Mouse (Mus musculus) brain, adult 2 months (tissue): ENCODE measurements around the gene Cabp2.
"Not testable (repeated sequence)": the region's sequence is repeated elsewhere in the genome, so short reads cannot be mapped to it uniquely, and the experiment has no call there.

ENCODE experiments used
- DNase-seq: peaks from one replicate; pipeline ENCODE4 v3.0.0; 2011; ENCODE audit warnings: low read depth, low spot score

Cabp2 gene

GRCm38 (mm10) chr19:4101466-4101865 is 20.1 kb downstream of the Cabp2 start:
- peak; percentile 53 for DNase-seq

DNA sequence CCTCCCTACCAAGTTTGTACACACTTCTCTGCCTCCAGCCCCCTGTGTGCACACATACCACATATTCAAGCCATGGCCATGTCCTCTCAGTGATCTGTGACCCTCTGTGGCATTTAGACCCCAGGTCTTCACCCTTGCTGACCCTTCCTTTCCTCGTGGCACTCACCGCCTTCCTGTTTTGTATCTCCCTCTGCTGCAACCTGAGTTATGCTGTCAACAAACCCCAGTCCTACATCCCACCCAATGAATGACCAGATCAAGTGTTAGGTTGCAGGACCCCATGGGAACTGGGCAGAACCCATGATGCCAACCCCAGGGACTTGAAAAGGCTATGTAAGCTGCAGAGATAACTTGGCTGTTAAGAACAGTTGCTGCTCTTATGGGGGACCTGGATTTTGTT is 20.7 kb downstream of the Cabp2 start:
- DNase-seq = no peak

DNA sequence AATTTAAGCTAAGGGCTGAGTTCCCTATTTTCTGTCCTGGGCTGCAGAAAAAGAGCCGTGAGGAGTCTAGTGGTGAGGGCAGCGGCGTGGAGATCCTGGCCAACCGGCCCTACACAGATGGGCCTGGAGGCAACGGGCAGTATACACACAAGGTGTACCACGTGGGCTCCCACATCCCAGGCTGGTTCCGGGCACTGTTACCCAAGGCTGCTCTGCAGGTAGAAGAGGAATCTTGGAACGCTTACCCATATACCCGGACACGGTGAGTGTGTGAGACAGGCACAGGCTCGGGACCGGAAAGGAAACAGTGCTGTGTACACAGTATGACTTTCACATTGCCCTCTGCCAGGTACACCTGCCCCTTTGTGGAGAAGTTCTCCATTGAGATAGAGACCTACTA is 21.2 kb downstream of the Cabp2 start:
- DNase-seq = peak; percentile 85

DNA sequence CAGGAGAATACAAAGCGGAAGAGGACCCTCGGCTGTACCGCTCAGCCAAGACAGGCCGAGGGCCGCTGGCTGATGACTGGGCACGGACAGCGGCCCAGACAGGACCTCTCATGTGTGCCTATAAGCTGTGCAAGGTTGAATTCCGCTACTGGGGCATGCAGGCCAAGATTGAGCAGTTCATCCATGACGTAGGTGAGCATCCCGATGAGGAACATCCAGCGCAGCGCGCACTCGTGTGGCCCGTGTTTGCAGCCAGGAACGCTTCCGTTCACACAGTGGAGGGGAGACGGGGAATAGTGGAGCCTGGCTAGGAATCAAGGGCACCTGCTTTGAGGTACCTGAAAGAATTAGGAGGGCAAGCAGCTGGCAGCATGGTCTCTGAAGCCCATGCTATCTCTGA is 21.9 kb downstream of the Cabp2 start:
- DNase-seq = no peak

GRCm38 (mm10) chr19:4103792-4104191 is 22.4 kb downstream of the Cabp2 start:
- no peak for DNase-seq

DNA sequence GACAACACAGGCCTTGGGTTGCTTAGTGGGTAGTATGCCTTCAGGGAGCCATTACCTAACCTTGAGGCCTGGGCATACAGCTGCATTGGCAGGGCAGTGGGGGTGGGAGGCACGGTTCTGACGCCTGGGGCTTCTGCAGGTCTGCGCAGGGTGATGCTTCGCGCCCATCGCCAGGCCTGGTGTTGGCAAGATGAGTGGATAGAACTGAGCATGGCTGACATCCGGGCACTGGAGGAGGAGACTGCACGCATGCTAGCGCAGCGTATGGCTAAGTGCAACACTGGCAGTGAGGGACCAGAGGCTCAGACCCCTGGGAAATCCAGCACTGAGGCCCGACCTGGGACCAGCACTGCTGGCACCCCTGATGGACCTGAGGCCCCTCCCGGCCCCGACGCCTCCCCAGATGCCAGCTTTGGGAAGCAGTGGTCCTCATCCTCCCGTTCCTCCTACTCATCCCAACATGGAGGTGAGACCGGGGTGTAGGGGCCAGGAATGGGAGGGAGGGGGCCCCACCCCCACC is 23.4 kb downstream of the Cabp2 start:
- DNase-seq = no peak

- no peak for DNase-seq
Measured at GRCm38 (mm10) chr19:4106654-4107053, 25.3 kb downstream of the Cabp2 start.

DNA sequence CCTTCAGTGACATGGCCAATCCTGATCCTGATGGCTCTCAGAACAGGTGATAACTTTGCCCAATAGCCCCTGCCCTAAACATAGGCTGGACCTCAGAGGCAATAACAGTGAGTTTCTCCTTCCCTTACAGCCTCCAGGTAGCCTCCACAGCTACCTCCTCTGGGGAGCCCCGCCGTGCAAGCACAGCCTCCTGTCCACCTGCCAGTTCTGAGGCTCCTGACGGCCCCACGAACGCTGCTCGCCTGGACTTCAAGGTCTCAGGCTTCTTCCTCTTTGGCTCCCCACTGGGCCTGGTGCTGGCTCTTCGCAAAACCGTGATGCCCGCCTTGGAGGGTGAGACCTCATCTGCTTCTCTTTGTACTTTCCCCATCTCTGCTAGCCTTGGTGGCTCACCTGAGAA is 27.2 kb downstream of the Cabp2 start:
- no peak for DNase-seq

GRCm38 (mm10) chr19:4112063-4112960 is 30.9 kb downstream of the Cabp2 start:
- no peak for DNase-seq

DNA sequence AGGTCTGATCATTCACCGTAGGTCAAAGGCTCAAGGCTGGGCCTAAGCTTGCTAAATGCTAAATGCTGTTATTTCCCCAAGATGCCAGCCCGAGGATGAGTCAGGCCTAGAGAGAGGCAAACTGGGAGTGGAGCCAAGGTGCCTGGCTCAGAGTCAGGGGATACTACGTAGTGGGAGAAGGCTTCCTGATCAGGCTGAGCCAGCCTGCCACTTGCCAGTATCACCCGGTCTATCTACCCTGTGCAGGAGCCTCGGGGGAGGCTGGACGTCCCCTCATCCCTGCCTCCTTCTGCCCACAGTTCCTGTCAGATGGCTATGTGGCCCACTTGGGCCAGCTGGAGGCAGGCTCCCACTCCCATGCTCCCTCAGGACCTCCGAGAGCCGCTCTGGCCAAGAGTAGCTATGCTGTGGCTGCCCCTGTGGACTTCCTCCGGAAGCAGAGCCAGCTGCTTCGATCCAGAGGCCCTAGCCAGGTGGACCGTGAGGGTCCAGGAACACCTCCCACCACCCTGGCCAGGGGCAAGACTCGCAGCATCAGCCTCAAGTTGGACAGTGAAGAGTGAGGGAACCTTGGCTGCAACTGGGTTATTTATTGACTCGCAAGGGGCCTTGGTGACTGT is 31.9 kb downstream of the Cabp2 start:
- DNase-seq = peak; percentile 98

GRCm38 (mm10) chr19:4113806-4114230 is 32.4 kb downstream of the Cabp2 start:
- no peak for DNase-seq

DNA sequence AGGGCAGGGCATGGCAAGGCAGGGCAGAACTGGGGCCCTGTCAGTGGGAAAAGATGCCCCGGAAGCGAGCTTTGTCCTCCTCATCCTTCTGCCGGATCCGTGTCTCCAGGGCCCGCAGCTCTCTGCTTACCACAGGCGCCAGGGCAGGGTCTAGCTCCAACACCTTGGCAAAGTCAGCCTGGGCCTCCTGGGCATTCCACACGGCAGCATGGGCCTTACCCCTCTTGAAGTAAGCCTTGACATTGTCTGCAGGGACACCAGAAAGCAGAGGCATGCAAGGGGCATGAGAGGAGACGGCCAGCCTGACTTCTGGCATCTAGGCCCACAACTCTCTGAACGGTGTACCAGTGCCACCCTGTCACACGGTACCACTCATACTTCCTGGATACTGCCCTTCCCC is 33.2 kb downstream of the Cabp2 start:
- no peak for DNase-seq

DNA sequence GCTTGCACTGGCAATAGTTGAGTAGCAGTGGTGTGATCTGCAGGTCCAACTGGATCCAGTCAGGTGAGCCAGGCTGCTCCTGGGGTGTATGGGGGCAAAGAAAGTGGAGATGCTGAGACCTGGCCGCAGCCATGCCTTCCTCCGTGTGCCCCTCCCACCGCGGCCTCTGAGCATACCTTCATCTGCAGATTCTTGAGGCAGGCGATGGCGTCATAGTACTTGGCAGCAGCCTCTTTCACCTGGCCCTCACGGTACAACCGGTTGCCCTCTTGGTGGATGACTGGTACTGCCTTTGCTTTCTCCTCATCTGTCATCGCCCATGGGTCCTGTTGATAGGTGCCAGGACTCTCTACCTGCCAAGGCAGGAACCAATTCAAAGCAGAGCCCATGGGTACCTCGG is 33.8 kb downstream of the Cabp2 start:
- no peak for DNase-seq

DNA sequence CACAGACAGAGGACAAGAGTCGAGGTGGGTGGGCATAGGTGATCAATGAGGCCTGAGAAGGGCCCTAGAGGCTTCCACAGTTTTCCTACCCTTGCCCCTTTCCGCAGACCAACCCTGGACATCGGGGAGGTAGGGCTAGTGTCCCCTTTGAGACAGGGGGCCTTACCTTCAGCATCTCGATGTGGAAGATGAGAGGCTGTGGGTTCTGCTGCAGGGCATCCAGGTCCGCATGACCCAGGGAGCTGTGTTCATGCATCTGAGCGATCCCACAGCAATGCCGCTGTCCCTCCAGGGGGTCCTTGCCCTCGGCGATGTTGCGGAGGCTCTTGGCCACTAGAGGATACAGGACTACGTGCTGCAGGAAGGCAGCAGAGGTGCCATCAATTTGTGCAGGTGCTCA is 34.4 kb downstream of the Cabp2 start:
- no peak for DNase-seq

DNA sequence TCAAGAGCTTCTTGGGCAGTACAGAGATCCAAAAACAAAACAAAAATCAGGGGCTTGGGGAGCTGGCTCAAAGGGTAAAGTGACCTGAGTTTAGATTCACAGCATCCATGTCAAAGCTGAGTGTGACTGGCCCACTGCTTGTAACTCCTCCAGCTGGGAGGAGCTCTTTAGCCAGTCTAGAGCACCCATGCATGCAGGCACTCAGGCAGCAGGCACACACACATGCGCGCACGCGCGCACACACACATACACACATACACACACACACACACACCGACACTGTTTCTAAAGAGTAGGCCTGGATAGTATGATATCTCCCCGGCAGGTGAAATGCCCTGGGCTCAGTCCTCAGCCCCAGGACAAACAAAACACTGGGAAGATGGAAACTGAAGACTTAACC is 35.6 kb downstream of the Cabp2 start:
- no peak for DNase-seq

GRCm38 (mm10) chr19:4118350-4118749 is 37.0 kb downstream of the Cabp2 start:
- DNase-seq = no peak

DNA sequence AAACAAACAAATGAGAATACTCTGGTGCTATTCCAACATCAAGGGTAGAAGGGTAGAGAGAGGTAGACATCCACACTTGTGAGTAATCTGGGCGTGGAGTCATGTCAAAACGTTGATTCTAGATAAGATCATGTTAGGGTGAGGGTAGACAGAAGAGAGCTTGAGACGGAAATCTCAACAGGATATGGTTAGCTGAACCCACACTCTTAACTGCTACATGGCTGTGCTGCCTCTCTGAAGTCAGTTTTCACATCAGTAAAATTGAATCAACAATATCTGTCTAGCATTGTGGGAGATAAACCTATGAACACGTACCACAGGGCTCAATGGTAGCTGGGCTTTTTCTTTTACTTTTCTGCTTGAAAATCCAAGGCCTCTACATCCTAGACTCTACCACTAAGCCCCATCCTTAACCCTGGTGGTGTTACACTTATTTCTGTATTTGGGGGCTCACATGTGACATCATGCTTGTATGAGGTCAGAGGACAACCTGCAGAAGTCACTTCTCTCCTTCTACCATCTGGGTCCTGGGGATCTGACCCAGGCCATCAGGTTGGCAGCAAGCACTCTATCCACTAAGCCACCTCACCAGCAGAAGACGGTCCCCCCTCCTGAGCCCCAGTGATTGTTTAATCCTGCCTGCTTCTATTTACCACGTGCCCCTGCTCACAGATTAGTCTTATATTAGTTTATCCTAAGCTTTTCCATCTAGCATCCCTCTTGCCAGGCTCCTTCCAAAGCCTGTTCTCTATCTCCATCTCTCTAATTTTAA is 38.5 kb downstream of the Cabp2 start:
- DNase-seq = no peak

DNA sequence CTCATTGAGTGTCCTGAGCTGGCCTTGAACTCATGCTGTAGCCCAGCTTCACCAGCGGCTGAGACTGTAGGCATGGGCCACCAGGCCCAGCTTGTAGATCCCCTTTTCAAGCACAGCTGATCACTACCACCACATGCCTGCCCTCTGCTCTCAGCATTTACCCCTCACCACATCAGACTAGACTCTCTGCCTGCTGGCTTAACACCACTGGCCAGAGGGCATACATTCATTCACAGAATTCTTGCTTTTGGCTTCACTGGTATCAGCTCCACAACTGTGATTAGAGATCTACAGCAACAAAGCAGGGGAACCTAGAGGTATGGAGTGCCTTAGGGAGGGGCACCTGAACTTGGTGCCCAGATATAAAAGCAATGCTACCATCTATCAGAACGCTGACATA is 39.1 kb downstream of the Cabp2 start:
- DNase-seq = no peak

- peak; percentile 99 for DNase-seq
Measured at GRCm38 (mm10) chr19:4121097-4121805, 39.9 kb downstream of the Cabp2 start.

- DNase-seq = not testable (repeated sequence)
Measured at GRCm38 (mm10) chr19:4121896-4122295, 40.5 kb downstream of the Cabp2 start.
